Mouse (Mus musculus): Measurements from ENCODE around the gene Fam47c.

Gene Fam47c

DNA sequence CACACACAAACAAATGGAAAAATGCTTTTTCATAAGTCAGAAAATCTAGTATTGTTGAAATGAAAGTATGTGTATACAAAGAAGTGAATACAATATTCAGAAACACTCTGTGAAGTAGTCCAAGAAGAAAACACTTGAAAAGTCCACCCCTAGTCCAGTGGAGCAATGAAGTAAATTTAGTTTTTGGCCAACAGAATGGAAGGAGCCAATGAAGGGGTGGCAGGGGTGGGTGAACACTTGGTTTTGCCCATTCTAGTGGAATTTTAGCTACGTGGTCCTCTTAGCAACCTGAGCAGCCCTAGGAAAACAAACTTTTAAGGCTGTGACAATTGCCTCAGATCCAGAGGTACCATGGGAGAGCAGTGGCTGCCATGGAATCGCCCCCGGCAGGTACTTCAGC lies at the start of gene Fam47c:
Gene Fam47c (plus strand): TSS at position 301 of the 400 bp plus-strand sequence.
- no peak for DNase-seq (ENCODE audit: low spot score)

DNA sequence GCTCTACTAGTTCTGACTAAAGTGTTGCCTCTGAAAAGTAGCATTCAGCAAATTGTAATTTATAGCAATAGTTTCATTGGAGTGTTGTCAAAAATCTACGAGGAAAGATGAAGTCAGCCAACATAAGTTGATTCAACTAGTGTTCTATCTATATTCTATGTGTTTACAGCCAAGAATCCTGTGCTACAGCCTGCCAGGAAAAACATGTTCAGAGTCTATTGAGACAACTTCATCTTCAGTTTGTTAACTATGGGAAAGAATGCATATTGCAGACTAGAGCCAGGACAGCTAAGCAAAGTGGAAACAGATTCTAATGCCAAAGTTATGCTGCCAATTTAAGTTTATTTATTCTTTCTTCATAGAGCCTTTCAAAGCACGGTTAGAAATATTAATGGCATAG lies 31.8 kb downstream of the Fam47c start:
- no peak for DNase-seq (ENCODE audit: low spot score)

DNA sequence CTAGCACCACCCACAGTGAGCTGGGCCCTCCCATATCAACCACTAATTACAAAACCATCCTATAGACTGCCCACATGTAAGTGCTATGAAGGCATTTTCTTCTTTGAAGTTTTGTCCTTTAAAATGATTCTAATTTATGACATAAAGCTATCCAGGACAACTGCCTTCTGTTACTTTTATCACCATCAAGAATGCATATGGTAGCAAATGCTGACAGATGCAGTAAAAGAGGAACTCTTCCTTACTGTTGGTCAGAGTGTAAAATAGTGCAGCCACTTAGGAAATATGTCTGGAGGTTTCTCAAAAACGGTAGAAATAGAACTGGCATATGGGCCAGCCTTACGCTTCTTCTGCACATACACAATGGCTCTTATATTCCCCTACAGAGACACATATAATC lies 39.5 kb downstream of the Fam47c start:
- DNase-seq (ENCODE audit: low spot score) = no peak
